Mouse (Mus musculus): ENCODE data around the gene Adcy6. TPM values are rescaled to one million over a fixed set of nuclear protein-coding genes. Genes with fewer than 3 reads are reported as not detected.

The Adcy6 gene
- total and polyA plus RNA-seq, 3 experiments = 76.0 to 77.3 TPM; not detected in 1

GRCm38 (mm10) chr15:98589640-98590336, 20.1 kb downstream of the Adcy6 start (continued):
- TF ChIP-seq POLR2AphosphoS5 (IDR thresholded peaks at IDR 0.05; ENCODE audit: borderline replicate concordance, low read depth, low read length) = no peak
- no peak for TF ChIP-seq JUND (IDR thresholded peaks at IDR 0.05; ENCODE audit: low read depth, low read length)
- TF ChIP-seq ZMIZ1 (IDR thresholded peaks at IDR 0.05; ENCODE audit: low read depth, low read length) = no peak
- peak; percentile 42; the same call in 1 of the 2 replicates for TF ChIP-seq MAZ (IDR thresholded peaks at IDR 0.05; ENCODE audit: low read depth, low read length)

GRCm38 (mm10) chr15:98587751-98588150, 22.1 kb downstream of the Adcy6 start:
- Histone ChIP-seq H3K4me1 (ENCODE audit: control insufficient read depth in 1 of 2, insufficient read depth in 2 of 2, low read length in 2 of 2) (peaks cover 40 to 52% of the 10 kb centered on the region in 2 experiments), H3K27ac (ENCODE audit: control insufficient read depth, low read depth, low read length) (peak overlapping the region; percentile 38), H3K9ac (ENCODE audit: control insufficient read depth, low read depth, low read length, poor library complexity, severe bottlenecking) (no peak overlapping the region), H3K27me3 (ENCODE audit: control insufficient read depth in 1 of 2, insufficient read depth in 2 of 2, low read length in 2 of 2) (no peaks in the 10 kb centered on the region), H3K36me3 (ENCODE audit: control insufficient read depth in 1 of 2, insufficient read depth in 2 of 2, low read length in 2 of 2) (peaks cover 7 to 42% of the 10 kb centered on the region in 2 experiments; a peak in 3 of 4 replicates), H3K9me3 (replicated peaks; ENCODE audit: insufficient read depth, low read length) (no peaks in the 10 kb centered on the region), H3K4me3 (ENCODE audit: control insufficient read depth in 1 of 2, insufficient read depth in 1 of 2, low read depth in 2 of 2, low read length in 2 of 2) (no peak overlapping the region), H3K79me2 (ENCODE audit: control insufficient read depth, insufficient read depth, low read length, poor library complexity) (no peaks in the 10 kb centered on the region)
- peak; percentile 75 for DNase-seq (ENCODE audit: low read depth, low spot score)
- TF ChIP-seq POLR2AphosphoS2 (IDR thresholded peaks at IDR 0.05; ENCODE audit: low read length) (peak; percentile 47; the same call in 1 of the 2 replicates), MEF2A (IDR thresholded peaks at IDR 0.05; ENCODE audit: extremely low read depth, insufficient replicate concordance, low read depth, low read length, poor library complexity, severe bottlenecking) (no peak), SMC3 (IDR thresholded peaks at IDR 0.05; ENCODE audit: low read depth, low read length) (no peak), MAZ (IDR thresholded peaks at IDR 0.05; ENCODE audit: low read depth, low read length) (peak; percentile 62; the same call in 1 of the 2 replicates), KAT2A (conservative IDR thresholded peaks at IDR 0.05; ENCODE audit: low read depth, low read length) (no peak), USF2 (IDR thresholded peaks at IDR 0.05; ENCODE audit: borderline replicate concordance in 1 of 2, insufficient read depth in 1 of 2, low read depth in 1 of 2, low read length in 2 of 2) (peak in 1 of 2 experiments; percentile 63; a peak in 1 of 4 replicates), CHD1 (IDR thresholded peaks at IDR 0.05; ENCODE audit: low read depth, low read length) (no peak), CHD2 (IDR thresholded peaks at IDR 0.05; ENCODE audit: low read length) (no peak), CTCF (IDR thresholded peaks at IDR 0.05 in 2 of 3, conservative IDR thresholded peaks at IDR 0.05 in 1 of 3; ENCODE audit: control insufficient read depth in 1 of 3, insufficient read depth in 1 of 3, low read depth in 2 of 3, low read length in 3 of 3, poor library complexity in 1 of 3, severe bottlenecking in 1 of 3) (no peak), BHLHE40 (IDR thresholded peaks at IDR 0.05; ENCODE audit: borderline replicate concordance, low read depth, low read length) (peak; percentile 86), MXI1 (IDR thresholded peaks at IDR 0.05; ENCODE audit: low read depth, low read length) (peak; percentile 97), NELFE (IDR thresholded peaks at IDR 0.05; ENCODE audit: low read depth, low read length) (0 out of 2 replicates have a peak, but pooled peaks have one; percentile 35), ZKSCAN1 (IDR thresholded peaks at IDR 0.05; ENCODE audit: low read depth, low read length) (no peak), TBP (IDR thresholded peaks at IDR 0.05; ENCODE audit: low read depth, low read length) (no peak), ELF1 (IDR thresholded peaks at IDR 0.05; ENCODE audit: low read depth, low read length) (0 out of 2 replicates have a peak, but pooled peaks have one; percentile 26), USF1 (IDR thresholded peaks at IDR 0.05; ENCODE audit: low read depth, low read length) (peak; percentile 91), NRF1 (IDR thresholded peaks at IDR 0.05; ENCODE audit: insufficient read depth, low read depth, low read length, poor library complexity, severe bottlenecking) (no peak), E2F4 (IDR thresholded peaks at IDR 0.05; ENCODE audit: borderline replicate concordance, low read depth, low read length) (no peak), HCFC1 (IDR thresholded peaks at IDR 0.05; ENCODE audit: low read depth, low read length) (peak; percentile 34; the same call in 1 of the 2 replicates), ETS1 (IDR thresholded peaks at IDR 0.05; ENCODE audit: low read depth, low read length) (peak; percentile 79), POLR2AphosphoS5 (IDR thresholded peaks at IDR 0.05; ENCODE audit: borderline replicate concordance, low read depth, low read length) (no peak), ZNF384 (IDR thresholded peaks at IDR 0.05; ENCODE audit: low read depth, low read length) (peak; percentile 93), ZC3H11A (IDR thresholded peaks at IDR 0.05; ENCODE audit: low read depth, low read length) (0 out of 2 replicates have a peak, but pooled peaks have one; percentile 20), UBTF (IDR thresholded peaks at IDR 0.05; ENCODE audit: borderline replicate concordance, insufficient read depth, low read depth, low read length) (no peak), POLR2A (IDR thresholded peaks at IDR 0.05; ENCODE audit: control insufficient read depth in 1 of 2, insufficient read depth in 1 of 2, low read depth in 1 of 2, low read length in 2 of 2, poor library complexity in 1 of 2) (peak in 1 of 2 experiments; percentile 29; a peak in 1 of 4 replicates), GABPA (IDR thresholded peaks at IDR 0.05; ENCODE audit: low read depth, low read length) (no peak), TAL1 (IDR thresholded peaks at IDR 0.05; ENCODE audit: low read length) (no peak), MYB (IDR thresholded peaks at IDR 0.05; ENCODE audit: low read depth, low read length) (no peak), SIN3A (IDR thresholded peaks at IDR 0.05; ENCODE audit: low read length) (peak; percentile 94), MYC (IDR thresholded peaks at IDR 0.05; ENCODE audit: low read depth, low read length) (peak; percentile 94), ZMIZ1 (IDR thresholded peaks at IDR 0.05; ENCODE audit: low read depth, low read length) (0 out of 2 replicates have a peak, but pooled peaks have one; percentile 35)
